Mouse (Mus musculus): ENCODE measurements around the gene Lrrc29. TPM values are rescaled to one million over a fixed set of nuclear protein-coding genes. Genes with fewer than 3 reads are reported as not detected.

The Lrrc29 gene
- total RNA-seq (2021) = 1 to 10 TPM; 4.0 to 5.0 TPM

- intact Hi-C loops (cut with DNase I) = no loop called here
- peak; percentile 98 for DNase-seq
These were observed at the start of gene Lrrc29, which contains the start of gene Tmem208 for GRCm38 (mm10) chr8:105326141-105326672. Gene Lrrc29, minus strand, starts transcription at chr8:105326278. Gene Tmem208, plus strand, starts transcription at chr8:105326354.

DNA sequence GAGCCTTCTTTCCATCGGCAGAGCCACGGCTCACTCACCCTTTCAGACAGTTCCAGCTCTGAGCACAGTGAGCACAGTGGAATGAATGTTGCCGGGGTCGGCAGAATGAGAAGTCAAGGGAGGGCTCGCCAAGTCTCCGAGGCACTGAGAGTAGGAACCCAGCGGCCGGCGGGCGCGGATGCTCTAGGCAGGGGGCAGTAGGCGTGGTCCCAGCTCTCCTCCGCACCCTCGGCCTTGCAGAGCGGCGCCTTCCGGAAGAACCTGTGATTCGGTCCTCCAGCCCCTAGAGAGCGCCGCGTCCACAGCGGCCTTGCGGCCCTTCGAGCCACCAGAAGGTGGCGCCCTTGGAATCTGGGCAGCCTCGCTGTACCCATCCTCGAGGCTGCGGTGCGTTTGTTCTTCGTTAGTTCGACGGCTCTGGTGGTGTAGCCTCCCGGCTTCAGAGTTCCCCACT lies 48.5 kb upstream of the Lrrc29 start:
- peak; percentile 46 for DNase-seq
- intact Hi-C loops (cut with DNase I) = no loop called here

DNA sequence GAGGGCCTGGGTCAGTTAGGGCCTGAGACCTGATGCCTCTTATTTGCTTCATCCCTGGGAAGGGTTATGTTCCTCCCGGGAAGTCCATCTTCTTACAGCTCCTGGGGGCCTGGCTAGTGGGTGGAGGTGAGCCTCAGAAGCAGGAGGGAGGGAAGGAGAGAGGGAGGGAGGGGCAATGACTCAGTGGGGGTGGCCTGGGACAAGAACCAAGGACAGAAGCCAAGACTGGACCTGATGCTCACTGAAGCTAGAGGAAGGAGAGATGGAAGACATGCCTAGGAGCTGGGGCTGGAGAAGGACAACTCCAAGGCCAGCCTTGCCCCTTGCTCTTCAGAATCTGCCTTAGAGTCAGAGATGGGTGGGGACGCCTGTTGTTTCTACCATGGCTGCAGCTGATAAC lies 47.0 kb upstream of the Lrrc29 start, which contains the start of gene Plekhg4:
TSS of gene Plekhg4 (plus strand) at position 243 of the 400 bp plus-strand sequence.
- intact Hi-C loops (cut with DNase I) = no loop called here
- no peak for DNase-seq

- intact Hi-C loops (cut with DNase I) = no loop called here
- no peak for DNase-seq
These were observed 46.4 kb upstream of the Lrrc29 start for GRCm38 (mm10) chr8:105372473-105372872.

DNA sequence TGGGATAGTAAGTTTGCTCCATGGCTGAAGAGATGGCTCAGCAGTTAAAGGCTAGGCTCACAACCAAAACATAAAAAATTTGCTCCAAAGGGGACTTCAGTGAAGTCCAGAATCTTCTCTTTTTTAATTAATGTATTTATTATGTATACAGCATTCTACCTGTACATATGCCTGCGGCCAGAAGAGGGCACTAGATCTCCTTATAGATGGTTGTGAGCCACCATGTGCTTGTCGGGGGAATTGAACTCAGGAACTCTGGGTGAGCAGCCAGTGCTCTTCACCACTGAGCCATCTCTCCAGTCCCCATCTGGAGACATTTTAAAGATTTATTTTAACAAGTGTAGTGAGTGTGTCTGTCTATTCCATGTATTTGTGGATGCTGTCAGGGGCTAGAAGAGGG lies 41.0 kb upstream of the Lrrc29 start:
- no peak for DNase-seq

DNA sequence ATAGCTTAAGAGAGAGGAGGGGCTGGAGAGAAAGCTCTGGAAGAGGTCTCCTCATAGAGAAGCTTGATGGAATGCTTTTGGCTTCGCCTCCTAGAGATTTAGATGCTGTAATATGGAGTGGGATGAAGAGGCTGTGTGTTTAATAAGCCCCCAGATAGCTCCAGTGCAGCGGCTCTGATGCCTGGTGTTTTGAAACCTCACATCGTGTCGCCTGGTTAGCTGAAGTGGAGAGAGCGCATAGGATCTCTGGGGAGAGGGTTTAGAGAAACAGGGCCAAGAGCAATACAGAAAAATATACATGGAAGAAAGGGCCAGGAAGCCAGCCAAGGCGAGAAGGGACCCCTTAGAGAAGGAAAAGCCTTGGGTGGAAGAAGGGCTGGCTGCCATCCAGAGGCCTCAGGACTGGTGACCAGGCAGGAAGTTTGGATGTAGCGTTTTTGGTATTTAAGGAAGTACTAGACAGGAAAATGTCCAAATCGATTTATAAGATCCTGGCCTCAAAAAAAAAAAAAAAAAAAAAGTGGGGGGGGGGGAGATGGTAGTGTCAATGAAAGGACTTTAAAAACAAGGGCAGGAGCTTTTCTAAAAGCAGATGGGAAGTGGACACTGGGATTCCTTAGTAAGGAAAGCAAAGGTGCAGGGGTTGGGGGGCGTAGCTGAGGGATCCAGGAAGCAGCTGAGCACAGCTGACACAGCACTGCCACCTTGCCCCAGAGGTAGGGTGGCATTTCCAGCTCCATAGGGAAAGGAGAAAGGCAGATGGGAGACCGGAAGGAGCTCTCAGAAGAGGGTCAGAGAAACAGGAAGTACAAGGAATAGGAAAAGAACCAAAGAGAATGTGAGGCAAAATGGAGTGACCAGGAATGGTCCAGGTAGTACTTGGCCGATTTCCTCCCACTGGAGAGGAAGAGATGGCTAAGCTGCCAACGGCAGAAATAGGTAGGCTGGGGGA lies 35.9 kb upstream of the Lrrc29 start:
- intact Hi-C loops (cut with DNase I) = loop anchor here (10.0 kb wide), 1 partner anchor 113 kb away; the partner anchor contains the start of gene Tppp3

More for the DNA sequence above, 41.0 kb upstream of the Lrrc29 start:
- intact Hi-C loops (cut with DNase I) = loop anchor here (10.0 kb wide), 1 partner anchor 108 kb away; the partner anchor contains the start of gene Tppp3

DNA sequence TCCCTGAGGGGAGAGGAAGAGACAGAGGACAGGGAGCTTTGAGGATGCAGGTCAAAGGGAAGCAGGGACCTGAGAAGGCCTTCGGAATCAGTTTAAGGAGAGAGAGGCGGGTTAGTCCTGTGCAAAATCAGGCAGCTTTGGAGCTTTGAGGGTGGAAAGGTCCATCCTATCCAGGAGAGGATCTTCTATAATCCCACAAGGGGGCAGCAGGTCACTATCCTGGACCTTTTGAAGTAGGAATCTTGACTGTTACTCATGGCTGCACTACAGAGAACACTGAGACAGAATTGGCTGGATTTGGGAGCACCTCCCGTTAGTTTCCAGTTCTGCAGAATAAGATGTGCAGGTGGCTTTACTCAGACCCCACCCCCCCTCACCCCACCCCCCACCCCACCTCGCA lies 33.6 kb upstream of the Lrrc29 start:
- DNase-seq = no peak

More for the DNA sequence above, 35.9 kb upstream of the Lrrc29 start:
- peak; percentile 46 for DNase-seq

DNA sequence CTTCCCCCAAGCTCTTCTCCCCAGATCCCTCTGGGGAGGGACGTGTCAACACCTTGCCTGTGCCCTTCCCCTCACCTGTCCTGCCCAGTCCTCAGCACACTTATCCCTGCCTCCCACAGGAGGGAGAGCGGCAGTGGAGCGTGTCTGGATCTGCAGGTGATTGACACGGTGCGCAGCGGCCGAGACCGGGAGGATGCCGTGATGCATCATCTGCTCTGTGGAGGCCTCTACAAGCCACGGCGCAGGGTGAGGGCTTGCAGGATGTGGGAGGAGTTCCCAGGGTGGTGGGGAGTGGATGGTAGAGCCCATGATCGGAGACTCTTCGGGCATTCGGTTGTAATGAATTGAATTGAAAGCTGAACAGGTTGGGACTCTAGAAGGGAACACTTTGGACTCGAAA lies 33.1 kb upstream of the Lrrc29 start:
- DNase-seq = no peak
- intact Hi-C loops (cut with DNase I) = no loop called here

More for the DNA sequence above, 33.6 kb upstream of the Lrrc29 start:
- intact Hi-C loops (cut with DNase I) = loop anchor here (10.0 kb wide), 1 partner anchor 115 kb away; the partner anchor contains the start of gene Tppp3

- DNase-seq = no peak
- intact Hi-C loops (cut with DNase I) = no loop called here
These were observed 30.6 kb upstream of the Lrrc29 start for GRCm38 (mm10) chr8:105356681-105357080.

- intact Hi-C loops (cut with DNase I) = no loop called here
- no peak for DNase-seq
These were observed 29.3 kb upstream of the Lrrc29 start for GRCm38 (mm10) chr8:105355179-105356024.

- DNase-seq = no peak
- intact Hi-C loops (cut with DNase I) = no loop called here
These were observed 28.5 kb upstream of the Lrrc29 start for GRCm38 (mm10) chr8:105354549-105354948.

DNA sequence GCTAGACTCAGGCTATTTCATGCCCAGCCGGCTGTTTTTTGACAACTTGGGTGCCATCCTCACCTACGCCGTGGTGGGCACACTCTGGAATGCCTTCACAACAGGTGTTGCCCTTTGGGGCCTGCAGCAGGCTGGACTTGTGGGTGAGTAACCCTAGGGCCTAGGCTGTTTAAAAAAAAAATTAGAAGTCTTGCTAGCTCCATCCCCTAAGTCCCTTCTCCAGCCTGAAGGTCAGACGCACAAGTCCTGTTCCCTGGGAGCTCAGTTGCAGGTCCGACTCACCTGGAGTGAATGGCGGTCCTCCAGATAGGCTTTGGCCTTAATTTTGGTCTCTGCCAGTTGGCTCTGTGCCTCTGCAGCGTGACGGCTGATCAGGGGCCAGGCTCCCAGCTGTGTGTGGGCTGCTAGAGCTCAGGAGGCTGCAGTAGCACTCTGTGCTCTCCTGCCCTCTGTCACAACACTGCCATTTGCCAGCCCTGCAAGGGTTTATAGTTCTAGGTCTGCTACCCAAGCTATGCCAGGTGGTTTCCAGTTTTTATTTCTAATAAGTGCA lies 27.6 kb upstream of the Lrrc29 start:
- peak; percentile 45 for DNase-seq
- intact Hi-C loops (cut with DNase I) = no loop called here

DNA sequence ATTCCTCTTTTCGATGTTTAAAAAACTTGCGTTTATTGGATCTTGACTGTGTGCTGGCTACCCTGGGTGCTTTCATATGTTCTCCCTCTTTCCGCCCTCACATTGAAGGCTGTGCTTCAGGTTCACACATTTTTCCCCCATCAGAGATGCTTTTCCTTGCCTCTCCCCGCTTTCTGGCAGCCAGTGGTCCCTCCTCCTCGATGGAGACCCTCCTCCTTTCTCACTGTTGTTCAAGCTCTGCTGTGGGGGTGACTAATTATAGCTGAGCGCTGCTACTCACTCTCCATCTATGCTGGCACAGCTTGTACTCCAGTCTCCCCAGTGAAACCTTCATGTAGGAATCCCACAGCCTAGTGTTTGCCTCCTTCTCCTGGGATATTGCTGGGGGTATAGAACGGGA lies 24.1 kb upstream of the Lrrc29 start:
- no peak for DNase-seq
- intact Hi-C loops (cut with DNase I) = no loop called here

GRCm38 (mm10) chr8:105349096-105349771 lies 23.2 kb upstream of the Lrrc29 start:
- intact Hi-C loops (cut with DNase I) = no loop called here
- peak; percentile 57 for DNase-seq

DNA sequence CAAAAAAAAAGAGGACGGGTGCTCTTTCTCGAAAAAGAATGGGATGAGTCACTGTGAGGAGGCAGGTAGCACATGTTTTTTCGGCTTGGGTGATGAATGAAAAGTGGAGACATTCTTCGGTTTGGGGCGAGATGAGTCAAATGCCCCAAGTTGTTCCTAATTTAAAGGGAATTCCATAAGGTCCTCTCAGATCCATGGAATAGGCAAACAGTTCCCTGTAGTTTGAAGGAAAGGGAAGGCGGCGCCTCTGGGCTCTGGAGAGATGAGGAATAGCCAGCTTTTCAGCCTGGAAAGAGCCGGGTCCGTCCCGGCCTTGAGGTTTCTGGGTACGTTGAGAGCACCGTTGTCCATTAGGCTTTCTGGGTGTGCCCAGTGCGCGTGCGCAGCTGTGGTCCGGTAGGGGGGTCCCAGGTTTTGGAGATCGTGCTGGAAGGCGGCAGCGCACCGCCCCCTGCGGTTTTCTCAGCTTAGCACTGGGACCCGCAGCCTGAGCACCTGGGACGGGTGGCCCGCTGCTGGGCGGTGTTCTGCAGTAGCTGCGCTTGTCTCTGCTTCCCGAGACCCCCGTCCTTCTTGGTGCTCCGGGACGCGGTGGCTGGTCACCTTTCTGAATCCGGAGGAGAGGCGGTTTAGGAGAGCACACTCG lies 22.5 kb upstream of the Lrrc29 start, which contains the start of gene Slc9a5:
TSS of gene Slc9a5 (plus strand) at position 394 of the 646 bp plus-strand sequence.
- DNase-seq = peak; percentile 78
- intact Hi-C loops (cut with DNase I) = no loop called here

DNA sequence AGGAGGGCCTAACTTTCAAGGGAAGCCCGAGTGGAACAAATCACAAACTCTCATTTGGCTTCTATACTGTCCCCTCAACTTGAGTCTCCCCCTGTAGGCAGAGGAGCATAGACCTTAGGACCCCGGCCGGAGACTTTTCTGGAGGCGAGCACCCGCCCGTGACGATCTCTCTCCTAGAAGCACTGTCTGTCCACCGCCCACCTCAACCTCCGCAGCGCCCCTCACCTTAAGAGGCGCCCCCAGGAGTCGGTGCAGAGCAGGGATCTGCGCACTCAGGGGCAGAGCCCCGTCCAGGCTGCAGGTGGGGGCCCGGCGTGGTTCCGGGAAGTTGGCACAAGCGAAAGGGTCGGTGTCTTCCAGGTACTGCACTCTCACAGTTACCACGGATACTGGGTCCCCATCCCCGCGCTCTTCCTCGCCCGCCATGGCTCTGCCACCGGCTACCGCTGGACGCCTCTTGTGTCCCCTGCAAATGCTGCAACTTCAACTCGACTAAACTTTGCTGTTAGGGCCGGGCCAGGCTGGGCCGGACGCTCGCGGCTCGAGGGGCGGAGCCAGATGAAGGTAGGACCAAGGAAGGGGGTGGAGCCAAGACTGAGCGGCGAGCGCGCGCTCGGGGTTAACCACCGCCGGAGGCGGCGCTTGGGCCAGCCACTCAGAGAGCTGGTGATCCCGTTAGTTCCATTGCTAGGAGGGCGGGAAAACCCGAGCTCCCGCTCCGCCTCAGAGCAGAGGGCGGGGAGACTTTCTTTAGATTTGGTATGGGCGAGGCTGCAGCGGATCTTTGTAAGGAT lies 21.5 kb upstream of the Lrrc29 start, which contains the start of gene Fhod1:
TSS of gene Fhod1 (minus strand) at position 526 of the 794 bp plus-strand sequence.
- intact Hi-C loops (cut with DNase I) = no loop called here
- DNase-seq = peak; percentile 94

DNA sequence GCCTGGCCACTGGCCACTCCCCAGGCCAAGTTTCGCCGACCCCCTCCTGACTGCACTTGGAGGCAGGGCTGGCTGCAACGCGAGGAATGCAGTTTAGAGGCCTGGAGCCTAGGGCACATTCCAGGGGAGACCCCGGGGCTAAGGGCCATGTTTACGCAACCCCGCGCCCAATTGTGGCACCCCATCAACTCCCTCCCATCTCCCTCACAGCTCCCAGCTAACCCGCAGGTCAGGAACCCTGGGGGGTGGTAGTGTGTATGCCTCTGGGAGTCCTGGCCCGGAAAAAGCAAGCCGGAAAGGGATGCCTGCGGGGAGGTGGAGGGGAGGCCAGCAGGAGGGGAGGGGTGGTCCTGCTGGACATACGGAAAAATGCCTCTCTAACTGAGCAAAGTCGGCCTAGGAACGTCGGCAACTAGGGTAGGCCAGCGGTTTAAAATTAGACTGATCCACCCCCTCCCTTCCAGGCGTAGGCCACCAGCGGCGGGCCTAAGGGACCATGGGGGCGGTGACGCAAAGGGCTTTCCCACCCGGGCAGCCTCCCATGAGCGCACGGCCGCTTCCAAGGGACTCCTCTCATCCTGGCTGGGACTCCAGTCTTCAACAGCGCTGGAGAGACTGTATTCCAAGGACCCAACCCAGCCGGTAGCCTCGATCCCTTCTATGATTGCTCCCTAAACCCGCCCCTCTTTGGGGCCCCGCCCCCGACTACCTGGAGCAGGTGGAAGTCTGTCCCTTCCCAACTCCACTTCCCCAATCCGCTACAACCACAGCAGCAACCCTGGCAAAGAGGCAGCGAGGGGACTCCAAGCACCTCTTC lies 20.7 kb upstream of the Lrrc29 start:
- peak; percentile 29 for DNase-seq
- intact Hi-C loops (cut with DNase I) = no loop called here

Data from left cerebral cortex, postnatal 4 days (tissue).